Mouse (Mus musculus) cerebellum, postnatal 4 days (tissue): ENCODE data around the gene Cfdp1.

Source experiments
- DNase-seq, 2 experiments: peaks; one replicate each; pipeline ENCODE4 v3.0.0; 2022; ENCODE audit warnings: low spot score in 2 of 2, mixed read lengths in 1 of 2

Cfdp1 gene

DNA sequence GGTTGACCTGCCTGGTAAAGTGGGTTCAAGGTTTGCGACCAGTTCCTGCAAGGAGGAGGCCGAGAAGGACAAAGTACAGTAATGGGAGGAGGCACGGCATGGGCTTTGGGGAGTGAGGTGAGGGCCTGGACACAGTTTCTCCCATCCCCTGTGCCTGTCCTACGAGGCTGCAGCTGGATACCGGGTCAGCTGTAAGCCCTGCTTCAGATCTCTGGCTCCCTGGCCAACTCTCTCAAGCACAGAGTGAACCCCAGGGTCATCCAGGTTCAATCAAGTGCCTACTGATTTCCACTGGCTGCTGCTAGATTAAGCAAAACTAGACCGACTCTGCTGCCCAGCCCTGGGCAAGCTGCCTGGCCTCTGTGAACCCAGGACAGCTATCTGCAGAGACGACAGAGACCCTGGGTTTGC is 113.8 kb downstream of the Cfdp1 start:
- no peak for DNase-seq

DNA sequence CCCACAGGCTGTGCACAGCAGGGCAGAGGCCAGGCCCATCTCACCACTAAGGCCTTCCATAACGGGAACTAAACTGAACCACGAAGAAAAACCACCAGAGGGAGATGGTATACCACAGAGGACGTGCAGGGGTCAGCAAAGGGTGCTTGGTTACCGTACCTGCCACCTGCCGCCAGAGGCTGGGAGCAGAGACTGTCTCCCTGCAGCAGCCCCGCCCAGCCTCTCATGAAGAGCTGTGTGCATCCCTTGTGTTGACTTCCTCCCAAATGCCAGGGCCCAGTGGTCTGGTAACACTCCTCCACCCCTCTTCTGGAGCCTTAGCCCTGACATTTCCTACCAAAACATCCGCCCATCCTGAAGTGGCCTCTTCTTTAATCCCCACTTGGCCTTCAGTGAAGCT is 114.5 kb downstream of the Cfdp1 start:
- no peak for DNase-seq

DNA sequence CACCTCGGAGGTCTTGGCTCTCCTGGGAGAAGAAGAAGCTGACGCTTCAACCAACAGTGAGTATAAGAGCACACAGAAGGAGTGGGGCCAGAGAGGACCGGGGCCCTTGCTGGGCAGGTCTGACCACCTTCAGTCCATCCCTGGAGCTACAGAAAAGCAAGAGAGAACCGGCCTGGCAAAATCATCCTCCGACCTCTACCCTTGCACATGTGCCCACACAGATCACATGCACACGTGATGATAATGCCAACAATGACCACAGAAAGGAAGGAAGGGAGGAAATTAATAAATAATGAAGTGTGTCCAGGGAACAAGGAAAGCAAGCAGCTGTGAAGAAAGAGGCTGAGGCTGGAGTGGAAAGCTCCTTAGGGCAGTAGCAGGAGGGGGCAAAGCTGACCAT is 115.2 kb downstream of the Cfdp1 start:
- no peak for DNase-seq

DNA sequence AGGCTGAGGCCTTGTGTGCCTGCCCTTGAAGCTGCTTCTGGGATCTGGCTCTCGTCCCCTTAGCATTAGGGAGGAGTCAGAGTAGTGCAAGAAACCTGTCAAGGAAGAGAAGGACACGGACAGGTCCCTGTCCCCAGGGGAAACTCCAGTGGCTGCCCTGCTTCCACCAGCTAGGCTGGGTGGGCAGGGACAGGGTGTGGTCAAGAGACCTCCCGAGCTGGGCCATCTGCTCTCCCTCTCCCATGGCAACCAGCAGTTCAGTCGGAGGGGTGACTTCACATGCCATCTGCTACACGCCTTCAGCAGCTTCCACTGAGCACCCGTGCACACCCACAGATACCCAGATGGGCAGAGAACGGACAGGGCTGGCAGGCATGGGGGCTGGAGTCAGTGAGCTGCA is 117.8 kb downstream of the Cfdp1 start:
- DNase-seq: peak in 1 of 2 experiments; percentile 43

DNA sequence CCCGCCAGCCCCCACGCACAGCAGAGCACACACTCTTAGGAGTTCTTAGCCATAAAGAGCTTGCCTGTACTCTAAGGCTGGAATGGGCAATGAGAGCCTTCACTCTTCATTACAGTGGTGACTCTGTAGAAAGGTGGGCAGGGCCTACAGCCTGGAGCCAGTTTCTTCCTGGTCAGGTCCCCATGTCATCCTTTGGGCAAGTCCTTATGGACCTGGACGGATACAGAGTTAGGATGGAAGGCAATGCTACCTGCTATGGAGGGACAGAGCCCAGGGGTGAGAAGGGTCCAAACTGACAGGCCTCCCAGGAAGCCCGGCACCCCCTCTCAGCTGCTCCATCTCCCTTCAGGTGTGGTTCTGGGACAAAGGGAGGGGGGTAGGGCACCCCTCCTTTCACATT is 118.3 kb downstream of the Cfdp1 start:
- no peak for DNase-seq

DNA sequence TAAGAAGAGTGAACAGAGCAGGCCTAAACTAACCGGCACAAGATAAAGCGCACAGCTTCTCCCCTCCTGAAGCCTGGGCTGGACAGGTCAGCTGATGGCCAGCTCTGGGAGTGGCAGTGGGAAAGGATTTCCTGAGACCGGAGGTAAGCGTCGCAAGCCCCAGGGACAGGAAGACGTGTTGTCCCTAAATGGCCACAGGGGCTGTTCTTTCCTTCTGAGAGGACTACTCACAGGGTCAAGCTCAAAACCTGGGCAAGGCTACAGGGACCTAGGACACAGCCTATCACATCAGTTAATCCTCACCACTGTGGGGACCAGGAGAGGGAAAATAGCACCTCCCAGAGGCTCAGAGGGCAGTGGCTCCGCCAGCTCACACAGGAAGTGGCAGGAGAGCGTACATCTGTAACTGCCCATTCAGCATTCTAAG is 118.7 kb downstream of the Cfdp1 start:
- DNase-seq: no peak

DNA sequence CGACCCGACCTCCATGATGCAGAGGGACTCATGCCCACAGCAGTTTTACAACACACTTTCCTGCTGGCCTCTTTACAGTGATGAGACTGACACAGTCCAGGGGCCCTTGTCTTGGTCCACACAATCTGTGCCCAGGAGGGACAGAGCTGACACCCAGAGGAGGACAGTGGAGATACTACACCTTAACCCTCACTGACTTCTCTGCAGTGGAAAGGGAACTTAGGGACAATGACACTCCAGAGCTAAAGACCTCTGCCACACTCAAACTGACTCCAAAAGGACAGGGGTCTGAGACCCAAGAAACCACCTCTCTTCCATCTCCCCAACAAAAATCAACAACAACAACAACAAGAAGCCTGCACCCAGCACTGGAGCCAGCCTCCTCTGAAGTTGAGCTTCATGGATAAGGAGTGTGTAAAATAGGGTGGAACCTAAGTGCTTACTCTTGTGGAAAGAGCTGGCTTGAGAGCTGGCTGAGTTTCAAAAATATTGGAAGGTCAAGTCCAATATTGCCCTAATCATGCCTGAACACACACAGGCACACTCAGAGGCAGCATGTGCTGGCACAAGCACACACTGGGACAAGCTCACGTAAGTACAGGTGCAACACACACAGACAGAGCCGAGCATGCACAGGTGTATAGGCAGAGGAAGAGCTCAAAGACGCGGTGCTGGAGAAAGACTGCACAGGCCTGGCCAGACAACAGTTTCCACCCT is 119.7 kb downstream of the Cfdp1 start:
- no peak for DNase-seq

DNA sequence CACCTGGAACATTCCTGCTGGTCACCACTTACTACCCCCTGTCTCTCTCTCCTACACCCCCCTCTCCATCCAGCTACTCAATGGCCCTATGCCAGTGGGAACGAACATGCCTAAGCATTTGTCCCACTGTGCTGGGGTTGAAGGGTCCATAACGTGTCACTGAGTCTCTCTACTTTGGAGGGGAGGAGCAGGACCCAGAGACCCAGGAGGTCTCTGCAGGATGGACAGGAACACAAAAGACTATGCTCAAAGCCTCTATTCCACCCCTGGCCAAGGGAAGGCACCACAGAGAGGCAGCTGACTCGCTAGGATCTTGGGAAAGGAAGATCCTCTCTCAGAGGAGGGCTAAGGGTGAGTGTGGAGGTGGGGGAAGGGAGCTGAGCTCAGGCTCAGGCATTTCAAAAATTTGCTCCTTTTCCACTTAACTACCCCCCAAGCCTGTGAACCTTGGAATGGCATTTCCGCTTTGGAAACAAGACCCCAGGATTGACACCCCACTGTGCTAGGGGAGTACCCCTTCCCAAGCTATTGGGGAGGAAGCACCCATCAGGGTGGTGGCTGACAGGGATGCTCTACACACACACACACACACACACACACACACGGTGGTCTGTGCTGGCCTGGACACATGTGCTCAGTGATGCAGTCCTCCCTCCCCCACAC is 120.4 kb downstream of the Cfdp1 start:
- DNase-seq: no peak

DNA sequence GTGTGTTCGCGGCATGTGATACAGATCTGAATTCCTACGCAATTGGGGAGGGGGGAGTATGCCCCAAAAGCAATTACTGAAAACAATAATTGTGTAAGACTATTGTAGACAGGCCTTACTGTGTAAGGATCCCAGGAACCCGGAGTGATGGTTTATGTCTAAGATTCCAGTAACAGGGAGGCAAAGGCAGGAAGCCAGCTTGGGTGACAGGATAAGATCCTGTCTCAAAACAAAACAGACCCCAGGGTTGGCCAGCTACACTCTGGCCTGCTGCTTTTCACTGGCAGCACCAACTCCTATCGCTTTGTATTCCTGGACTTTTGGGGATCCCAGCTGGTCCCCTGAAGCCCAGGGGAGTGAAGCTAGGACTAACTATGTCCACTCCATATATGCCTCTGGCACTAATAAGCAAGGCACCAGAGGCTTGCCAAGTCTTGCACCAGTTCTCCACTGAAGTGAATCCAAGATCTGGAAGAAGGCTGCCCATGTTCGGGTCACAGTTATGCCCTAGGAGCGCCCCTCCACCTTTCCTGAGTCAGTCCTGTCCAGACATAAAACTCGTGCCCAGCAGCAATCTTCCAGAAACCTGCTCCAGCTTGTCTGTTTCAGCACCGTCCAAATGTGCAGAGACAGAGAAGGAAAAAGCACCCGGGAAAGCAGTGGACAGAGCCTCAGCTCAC is 121.5 kb downstream of the Cfdp1 start:
- no peak for DNase-seq

DNA sequence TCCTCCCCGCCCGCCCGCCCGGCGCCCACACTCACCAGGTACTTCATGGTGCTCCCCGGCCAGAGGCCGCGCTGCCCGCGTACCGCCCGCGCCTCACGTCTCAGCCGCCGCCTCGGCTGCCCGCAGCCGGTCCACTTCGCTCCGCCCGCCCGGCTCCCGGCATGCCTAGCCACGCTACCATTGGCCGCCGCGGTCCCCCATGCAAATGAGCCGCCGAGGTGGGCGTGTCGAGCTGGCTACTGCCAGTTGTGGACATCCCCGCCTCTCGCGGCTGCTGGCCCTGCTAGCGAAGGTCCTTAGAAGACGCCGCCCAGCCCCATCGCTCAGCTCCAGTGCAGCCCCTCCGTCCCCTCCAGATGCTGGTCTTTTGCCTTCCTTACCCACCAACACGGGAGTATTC is 122.1 kb downstream of the Cfdp1 start:
- peak; percentile 91 to 95 for DNase-seq

DNA sequence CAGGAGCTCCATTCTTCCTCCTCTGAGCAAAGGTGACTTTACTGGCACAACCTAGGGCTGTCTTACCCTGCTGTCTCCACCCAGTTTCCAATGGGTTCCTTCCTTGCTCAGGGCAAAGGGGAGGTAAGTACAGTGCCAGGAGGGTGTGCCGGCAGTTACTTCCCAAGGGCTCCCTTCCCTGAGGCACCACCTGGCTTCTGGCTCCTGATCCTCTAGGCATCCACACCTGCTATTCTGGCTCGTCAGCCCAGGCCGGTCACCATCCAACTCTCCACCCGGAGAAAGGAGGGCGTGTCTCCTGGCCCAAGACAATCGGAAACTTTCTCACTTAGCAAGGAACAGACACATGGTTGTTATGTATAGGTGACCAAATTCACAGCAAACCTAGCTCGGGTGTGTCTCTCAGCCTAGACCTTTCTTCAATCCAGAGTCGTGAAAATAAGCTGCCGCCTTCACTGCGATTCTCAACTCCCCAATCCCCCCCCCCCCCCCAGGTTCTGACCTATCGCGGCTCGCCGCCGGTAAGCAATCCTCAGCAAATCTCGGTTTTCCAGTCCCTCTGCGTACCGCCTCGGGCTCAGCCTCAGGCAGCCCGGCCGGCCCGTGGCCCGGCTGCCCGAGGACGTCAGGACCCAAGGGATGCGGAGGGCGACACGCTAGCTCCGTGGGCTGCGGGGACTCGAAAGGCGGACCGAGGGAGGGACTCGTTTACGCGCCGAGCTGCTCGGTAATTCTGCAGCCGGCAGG is 122.7 kb downstream of the Cfdp1 start:
- DNase-seq: no peak

DNA sequence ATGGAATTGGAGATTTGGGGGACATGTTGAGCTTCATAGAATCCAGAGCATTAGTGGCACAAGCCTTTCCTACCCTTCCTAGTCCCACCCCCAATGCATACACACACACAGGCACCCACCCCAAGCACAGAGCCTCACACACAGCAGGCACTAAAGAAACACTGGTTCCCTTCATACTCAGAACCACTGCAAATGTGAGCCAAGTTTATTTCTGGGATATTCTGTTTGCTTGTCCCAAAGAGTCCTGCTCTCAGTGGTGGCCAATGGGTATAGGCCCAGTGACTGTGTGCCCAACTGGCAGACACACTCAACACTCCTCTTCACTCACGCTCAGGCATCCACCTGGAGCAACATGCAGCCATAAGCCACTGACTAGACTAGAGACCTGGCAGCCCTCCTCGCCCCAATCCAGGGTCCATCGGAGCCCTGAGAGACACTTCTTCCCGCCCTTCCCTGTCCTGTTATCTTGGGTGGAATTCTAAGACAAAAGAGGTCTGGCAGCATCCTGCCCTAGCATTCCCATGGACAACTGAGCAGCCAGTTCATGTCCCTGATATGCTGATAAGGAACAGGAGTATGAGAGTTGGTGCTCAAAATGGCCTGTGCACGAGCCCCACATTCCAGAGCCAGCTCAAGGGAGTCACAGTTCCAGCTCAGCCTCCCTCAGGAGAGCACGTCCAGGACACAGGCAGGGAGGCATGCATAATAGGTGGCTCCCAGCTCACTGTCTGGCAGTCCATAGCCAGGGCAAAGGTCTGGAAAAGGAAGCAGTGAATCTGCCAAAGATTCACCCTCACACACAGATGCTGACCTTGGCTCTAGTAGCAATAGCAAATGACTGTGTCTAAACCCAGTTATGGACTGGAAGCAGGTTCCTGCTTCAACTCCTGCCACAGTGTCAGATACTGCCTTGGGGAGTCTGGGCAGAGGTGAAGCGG is 124.6 kb downstream of the Cfdp1 start:
- no peak for DNase-seq

DNA sequence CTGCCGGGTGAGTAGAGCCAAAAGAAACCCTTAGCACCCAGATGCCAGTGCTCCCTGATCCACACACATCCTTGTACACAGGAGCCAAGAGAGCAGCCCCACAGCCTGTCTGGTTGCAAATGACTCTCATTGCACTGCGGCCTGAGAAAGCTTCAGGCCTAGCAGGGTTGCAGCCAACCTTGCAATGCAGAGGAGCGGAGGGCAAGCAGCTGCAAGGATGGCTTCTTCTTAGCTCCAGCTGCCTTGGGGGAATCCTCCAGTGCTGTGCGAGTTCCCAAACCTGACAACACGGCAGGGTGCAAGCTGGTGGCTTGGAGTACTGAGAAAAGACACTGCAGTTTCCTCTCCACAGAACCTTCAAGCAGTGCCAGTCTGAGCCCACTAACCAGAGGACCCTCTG is 125.6 kb downstream of the Cfdp1 start:
- DNase-seq: no peak

DNA sequence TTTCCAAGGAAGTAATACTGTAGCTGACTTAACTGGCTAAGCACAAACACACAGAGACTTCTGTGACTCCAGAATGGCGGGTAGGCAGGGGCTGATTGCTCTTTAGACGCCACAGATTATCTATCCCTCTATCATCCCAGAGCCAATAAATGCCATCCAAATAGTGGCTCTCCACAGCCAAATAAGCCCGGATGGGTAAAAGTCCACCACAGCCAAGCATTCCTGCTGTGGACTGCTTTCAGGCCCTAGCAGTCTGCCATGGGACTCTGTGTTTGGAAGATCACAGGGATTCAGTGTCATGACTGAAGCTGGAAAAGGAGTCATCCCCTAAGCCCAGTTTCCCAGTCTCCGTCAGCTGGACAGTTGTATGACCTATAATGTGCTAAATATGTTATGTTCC is 126.5 kb downstream of the Cfdp1 start:
- no peak for DNase-seq

DNA sequence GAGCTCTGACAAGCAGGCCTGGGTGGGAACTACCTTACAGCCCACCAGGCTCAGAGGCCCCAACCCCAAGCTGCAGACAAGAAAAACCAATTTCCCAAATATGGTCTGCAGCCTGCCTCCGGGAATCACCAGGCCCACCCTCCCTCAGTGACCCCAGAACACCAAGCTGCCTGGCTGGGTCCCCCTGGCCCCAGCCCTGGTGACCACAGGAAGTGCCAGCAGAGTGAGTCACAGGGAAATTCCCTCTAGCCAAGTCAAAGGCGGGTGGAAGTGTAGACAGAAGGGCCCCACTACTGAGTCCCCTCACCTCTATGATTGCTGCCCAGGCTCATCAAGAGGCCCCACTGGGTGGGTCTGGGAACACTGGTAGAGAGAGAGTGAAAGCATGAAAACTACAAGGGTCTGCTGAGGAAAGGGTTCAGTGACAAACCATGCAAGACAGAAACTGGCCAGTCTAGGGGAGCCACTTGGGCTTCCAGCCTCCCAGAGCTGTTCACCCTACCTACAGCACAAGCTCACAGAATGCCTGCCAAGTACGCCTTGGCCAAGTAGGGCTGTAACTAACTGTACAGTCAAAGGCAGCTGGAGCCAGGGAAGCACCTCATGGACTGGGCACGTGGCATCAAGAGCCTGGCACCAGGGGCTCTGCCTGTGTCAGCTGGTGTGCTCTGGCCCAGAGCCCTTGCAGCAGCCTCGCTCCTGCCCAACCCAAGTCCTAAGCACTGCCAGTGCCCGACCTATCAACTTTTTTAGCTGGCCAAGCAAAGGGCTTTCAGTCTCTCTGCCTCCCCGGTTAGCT is 127.8 kb downstream of the Cfdp1 start:
- peak in 1 of 2 experiments; percentile 66 for DNase-seq

DNA sequence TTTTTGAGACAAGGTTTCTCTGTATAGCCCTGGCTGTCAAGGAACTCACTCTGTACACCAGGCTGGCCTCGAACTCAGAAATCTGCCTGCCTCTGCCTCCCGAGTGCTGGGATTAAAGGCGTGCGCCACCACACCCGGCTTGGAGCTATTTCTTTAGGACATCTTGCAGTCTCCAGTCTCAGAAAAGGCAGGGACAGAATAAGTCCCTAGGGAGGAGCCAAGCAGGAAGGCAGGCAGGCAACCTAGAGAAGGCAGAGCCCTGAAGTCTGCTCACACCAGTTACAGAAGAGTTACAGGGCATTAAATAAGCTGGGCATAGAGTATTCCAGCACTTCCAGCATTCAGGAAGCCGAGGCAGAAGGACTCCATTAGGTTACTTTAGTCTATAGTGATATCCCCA is 128.8 kb downstream of the Cfdp1 start:
- no peak for DNase-seq

DNA sequence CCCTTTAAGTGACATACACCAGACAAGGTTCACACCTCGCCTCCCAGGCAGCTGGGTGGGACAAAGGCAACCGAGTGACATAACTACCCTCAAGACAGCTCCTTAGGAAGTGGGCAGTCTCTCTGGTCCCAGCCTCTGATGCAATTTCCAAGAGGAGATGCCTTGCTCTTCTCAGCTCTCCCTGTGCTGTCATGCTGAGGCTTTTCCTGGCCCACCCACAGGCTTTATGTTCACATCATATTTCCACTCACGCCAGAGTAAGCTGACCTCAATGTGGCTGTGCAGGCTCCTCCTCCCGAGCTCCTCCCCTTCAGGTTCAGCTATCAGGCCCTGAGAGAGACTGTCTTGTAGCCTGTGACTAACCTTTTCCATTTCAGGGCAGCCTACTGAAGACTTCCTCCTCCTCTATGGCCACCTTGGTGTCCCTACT is 134.0 kb downstream of the Cfdp1 start:
- DNase-seq: no peak

DNA sequence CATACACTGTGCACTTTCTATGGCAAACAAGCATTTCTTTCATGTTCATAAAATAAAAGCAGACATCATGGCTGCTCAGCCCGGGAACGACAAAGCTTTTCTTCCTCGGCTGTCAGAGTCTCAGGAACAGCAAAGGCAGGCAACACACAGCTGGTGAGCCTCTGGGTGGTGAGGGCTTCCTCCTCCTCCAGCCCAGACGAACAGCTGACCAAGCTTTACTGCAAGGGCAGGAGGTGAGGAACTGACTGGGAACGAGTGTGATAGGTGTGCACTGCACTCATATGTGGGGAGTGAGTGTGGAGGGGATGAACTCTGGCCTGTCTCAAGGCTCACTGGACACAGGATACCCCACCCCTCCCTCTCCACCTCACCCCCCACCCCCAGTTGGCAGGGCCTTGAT is 135.2 kb downstream of the Cfdp1 start:
- DNase-seq: no peak
